Mouse (Mus musculus) brain, embryonic 18.5 days (tissue): ENCODE data around the gene Card11.
A peak's percentile ranks its signal among the peaks of the same experiment; 100 is the strongest.

Experiments used
- DNase-seq: peaks from one replicate; pipeline ENCODE4 v3.0.0-alpha.2; 2012; ENCODE audit warnings: low read depth, low spot score

The Card11 gene

GRCm38 (mm10) chr5:140918519-140918918, 81.9 kb downstream of the Card11 start:
- DNase-seq: no peak

GRCm38 (mm10) chr5:140917807-140918206, 82.6 kb downstream of the Card11 start:
- DNase-seq: no peak

DNA sequence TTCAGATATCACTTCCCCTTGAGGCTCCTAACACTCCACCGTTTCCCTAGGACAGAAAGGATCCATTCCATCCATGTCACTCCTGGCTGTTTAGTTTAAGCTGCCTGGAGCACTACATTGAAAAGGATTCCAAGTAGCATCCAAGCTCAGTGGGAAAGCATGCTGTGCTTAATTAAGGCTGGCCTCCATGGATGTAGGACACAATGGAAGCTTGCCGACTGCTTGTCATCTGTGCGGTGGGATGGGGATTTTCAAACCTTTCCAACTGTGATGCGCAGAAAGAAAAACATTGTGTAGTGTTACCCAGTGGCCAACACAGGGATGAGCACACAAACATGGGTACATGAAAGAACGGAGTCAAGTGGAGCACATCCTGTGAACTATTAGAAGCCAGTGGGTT, 89.5 kb downstream of the Card11 start:
- DNase-seq: no peak

- DNase-seq: no peak
These were observed 99.5 kb downstream of the Card11 start for GRCm38 (mm10) chr5:140900866-140901265.

- no peak for DNase-seq
These were observed 109.3 kb downstream of the Card11 start for GRCm38 (mm10) chr5:140891080-140891479.

GRCm38 (mm10) chr5:140890050-140890449, 110.3 kb downstream of the Card11 start:
- DNase-seq: no peak

GRCm38 (mm10) chr5:140889539-140889938, 110.8 kb downstream of the Card11 start:
- no peak for DNase-seq

DNA sequence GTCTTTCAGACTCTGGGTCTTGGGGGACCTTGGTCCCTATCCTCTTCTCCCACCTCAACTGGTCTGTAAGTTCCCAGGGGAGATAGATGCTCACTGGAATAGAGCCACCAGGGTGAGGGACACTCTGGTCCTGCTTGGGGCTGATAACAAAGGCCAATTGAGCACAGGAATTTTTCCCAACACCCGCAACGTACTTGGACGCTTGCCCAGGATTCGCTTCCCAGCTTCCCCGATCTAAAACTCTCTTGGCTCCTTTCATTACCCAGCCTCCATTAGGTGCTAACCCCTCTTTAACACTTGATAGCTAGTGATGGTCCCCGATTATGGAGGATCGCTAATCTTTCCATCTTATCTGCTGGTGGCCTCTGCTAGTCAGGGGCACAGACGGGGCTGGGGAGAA, 112.5 kb downstream of the Card11 start:
- no peak for DNase-seq

- DNase-seq: peak; percentile 12
These were observed 115.4 kb downstream of the Card11 start for GRCm38 (mm10) chr5:140884966-140885365.

- no peak for DNase-seq
These were observed 118.0 kb downstream of the Card11 start for GRCm38 (mm10) chr5:140882391-140882790.

DNA sequence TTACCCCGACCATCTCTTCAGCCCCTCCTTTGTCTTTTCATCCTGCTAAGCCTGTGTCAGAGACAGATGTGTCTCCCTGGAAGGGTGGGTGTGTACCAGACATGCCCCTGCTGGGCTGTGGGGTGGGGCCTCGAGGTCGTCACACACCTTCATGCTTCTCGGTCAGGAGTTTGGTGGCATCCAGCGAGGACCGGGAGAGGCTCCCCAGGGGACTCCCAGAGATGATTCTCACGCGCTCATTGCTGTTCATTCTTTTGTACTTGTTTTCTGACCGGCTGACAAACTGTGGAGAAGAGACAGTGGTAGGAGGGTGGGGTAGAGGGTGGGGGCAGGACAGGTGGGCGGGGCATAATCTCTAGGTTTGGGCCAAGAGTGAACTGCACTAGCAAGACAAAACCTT, 120.2 kb downstream of the Card11 start:
- DNase-seq: no peak

- no peak for DNase-seq
These were observed 121.7 kb downstream of the Card11 start for GRCm38 (mm10) chr5:140878644-140879043.

DNA sequence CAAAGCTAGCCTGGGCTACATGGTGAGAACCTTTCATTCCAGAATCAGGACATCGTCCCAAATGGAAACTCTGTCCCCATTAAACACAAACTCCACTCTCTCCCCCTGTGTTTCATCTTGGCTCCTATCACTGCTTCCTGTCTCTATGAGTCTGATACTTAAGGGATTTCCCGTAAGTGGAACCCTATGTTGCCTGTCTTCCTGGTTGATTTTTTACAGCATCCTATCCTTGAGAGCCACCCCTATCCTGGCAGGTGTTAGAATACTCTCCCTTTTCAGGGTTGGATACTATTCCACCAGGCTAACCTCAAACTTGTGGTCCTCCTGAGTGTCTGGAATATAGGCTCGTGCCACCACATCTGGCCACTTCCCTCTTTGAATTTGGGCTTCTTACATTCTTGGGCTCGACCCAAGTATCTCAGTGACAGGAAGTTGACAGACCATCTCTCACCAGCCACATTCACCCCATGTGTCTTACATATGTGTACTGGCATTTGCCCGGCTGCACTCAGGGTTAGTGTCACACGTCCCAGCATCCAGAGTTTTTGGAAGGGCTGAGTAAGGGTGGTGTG, 126.6 kb downstream of the Card11 start:
- no peak for DNase-seq

DNA sequence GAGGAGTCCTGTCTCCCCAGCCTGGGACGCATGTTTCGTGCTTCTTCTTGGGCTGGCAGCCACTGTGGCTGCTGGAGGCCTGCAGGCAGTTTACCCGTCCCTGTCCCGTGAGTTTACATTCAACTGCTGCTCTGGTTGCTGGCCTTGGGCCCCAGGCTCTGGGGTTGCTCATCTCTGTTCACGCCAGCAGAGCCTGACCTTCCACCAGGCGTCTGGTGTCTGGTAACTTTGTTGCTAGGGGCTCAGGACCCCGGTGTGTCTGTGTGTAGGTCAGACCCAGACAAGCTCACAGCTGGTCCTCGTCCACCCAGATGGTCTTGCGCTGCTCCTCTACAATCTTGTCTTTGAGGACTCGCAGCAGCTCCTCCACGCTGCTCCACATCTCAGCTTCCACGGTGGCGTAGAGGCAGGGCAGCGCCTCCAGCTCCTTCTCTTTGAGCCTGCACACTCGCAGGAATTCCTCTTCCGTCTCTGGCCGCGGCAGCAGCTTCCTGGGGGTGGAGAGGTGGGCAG, 127.3 kb downstream of the Card11 start:
- DNase-seq: no peak

DNA sequence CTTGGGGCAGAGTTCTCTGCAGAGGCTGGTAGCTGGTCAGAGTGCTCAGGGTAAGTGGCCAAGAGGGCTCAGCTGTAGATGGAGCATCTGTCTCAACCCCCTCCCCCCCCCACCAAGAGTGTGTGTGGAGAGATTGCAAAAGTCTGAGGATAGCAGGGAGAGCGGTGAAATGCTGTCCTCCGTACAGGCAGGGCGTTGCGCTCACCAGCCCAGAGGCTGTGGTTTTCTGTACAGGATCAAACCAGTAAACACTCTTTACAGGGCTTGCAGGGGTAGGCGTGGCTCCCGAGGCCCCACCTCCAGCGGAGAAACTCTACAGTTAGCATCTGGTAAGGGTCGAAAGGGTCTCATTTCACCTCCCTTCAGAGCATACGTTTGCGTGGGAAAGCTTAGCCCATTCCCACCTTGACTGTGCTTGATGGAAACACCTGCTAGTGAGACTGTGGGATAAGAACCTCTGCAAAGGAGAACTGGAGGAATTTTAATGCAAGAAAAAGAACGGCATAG, 127.8 kb downstream of the Card11 start:
- DNase-seq: no peak

DNA sequence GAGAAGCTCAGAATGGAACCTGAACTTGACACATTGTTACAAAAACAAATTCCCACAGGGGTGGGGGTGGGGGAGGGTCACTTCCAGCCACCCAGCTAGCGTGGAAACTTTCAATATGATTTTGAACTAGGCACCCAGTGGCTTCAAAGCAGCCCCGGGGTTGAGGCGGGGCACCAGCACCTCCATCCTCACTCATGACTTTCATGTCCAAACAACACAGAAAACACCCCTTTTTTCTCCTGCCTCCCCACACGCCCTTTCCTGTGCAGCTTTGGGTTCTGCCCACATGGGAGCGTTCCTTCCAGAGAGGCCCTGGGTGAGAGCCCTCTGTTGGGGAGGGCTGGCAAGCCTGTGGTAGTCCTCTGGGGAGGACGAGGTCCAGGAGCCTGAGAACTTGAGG, 129.1 kb downstream of the Card11 start:
- DNase-seq: no peak

GRCm38 (mm10) chr5:140869034-140869433, 131.3 kb downstream of the Card11 start:
- DNase-seq: no peak

DNA sequence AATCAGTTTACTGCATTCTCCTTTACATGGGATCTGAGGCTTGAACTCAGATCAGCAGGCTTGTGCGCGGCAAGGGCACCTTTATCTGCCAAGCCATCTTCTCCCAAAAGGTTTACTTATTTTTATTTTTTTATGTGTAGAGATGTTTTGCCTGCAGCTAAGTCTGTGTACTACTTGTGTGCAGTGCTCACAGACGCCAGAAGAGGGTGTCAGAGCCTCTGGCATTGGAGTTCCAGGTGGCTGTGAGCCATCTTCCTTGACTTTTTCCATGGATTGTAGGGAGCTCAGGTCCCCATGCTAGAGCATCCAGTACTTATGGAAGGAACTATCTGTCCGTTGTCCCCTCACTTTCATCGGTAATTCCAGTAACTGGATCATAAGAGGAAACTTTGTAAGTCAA, 140.7 kb downstream of the Card11 start:
- DNase-seq: no peak

DNA sequence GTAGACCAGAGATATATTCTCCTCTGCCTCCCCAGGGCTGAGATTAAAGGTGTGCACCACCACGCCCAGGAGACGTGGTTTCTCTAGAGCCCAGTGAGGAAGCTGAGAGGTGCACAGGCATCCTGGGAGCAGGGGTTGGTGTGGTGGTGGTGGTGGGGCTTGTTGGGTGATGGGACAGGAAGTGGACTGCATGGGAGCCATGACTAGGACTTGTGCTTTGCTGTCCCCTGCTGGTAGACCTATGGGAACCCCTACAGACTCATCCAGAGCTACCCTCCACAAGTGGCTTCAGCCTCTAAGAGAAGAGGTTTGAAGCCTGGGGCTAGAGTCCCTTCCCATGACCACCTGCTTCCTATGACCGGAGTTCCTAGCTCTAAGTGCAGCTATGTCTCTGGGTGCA, 142.0 kb downstream of the Card11 start:
- DNase-seq: no peak

GRCm38 (mm10) chr5:140857432-140858154, 142.8 kb downstream of the Card11 start:
- DNase-seq: no peak

DNA sequence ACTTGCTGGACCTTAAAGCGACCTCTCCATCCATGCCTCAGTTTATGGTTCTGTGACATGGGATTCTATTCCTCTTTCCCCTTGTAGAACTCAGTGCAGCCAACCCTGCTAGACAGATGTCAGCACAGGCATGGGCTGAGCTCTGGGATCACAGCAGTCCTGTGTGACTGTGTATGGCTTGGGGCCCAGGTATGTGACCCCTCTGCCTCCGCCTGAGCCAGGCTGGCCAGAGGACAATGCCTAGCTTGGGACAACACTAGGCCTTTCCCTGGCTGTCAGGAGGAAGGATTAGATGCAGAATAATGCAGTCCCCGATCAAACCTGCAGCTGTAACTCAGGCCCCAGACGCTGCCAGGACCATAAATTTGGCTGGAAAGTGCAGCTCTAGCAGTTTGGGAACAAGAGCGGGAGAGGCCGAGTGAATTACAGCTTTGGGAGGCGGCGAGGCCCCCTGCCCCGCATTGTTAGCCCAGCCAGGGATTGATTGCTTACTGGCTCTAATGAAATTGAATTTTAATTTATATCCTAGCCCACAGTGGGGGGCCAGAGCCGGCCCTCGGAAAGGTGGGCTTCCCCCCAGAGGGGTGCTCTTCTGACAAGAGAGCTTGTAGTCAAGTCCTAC, 144.4 kb downstream of the Card11 start:
- no peak for DNase-seq

GRCm38 (mm10) chr5:140854700-140855099, 145.7 kb downstream of the Card11 start:
- no peak for DNase-seq

DNA sequence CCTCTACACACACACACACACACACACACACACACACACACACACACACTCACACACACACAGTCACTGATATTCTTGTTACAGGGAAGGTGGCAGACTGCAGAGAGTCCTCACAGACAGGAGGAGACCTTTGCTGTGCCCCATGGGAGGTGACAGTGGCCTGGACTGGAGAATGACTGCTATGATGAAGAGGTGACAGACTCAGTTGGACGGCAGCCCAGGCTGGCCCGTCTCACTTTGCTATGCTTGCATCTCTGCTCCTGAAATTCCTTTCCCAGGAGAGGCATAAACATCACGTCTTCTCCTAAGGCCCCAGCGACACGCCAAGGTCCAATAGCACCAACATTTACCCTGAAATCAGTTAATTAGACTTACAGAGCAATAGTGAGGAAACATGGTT, 146.7 kb downstream of the Card11 start:
- no peak for DNase-seq
